Mouse (Mus musculus) intestine, postnatal 0 days (tissue): Measurements from ENCODE around the gene 9930022D16Rik. TPM values are rescaled to one million over a fixed set of nuclear protein-coding genes. Genes with fewer than 3 reads are reported as not detected.

Source experiments
- ATAC-seq: fragments of 200-750 bp; cut with Nextera tagmentation; 2 replicates; pipeline ENCODE4 v1.8.0; 2017; ENCODE audit warnings: mild to moderate bottlenecking, moderate TSS enrichment, moderate library complexity
- H3K27ac ChIP-seq: fragments of 300-500 bp; sonication (generic); 2 replicates; pipeline ENCODE4 v1.5.1; 2014; ENCODE audit warnings: mild to moderate bottlenecking, low read depth, low read length, moderate library complexity
- H3K27me3 ChIP-seq: fragments of 300-500 bp; sonication (generic); replicated peaks from 2 replicates; pipeline ENCODE4 v1.6.1; 2014; ENCODE audit warnings: low read length, mixed read lengths; ENCODE audit not compliant: control insufficient read depth, insufficient read depth
- H3K36me3 ChIP-seq: fragments of 300-500 bp; sonication (generic); 2 replicates; pipeline ENCODE4 v1.6.1; 2014; ENCODE audit warnings: mild to moderate bottlenecking, moderate library complexity; ENCODE audit not compliant: control insufficient read depth, insufficient read depth
- H3K4me1 ChIP-seq: fragments of 300-500 bp; sonication (generic); replicated peaks from 2 replicates; pipeline ENCODE4 v1.6.1; 2014; ENCODE audit warnings: antibody characterized with exemption, low read length, mixed read lengths; ENCODE audit not compliant: control insufficient read depth, insufficient read depth
- H3K4me2 ChIP-seq: fragments of 300-500 bp; sonication (generic); replicated peaks from 2 replicates; pipeline ENCODE4 v1.6.1; 2014; ENCODE audit warnings: low read depth, mild to moderate bottlenecking, moderate library complexity
- H3K4me3 ChIP-seq: fragments of 300-500 bp; sonication (generic); 2 replicates; pipeline ENCODE4 v1.5.1; 2014; ENCODE audit warnings: low read depth, low read length
- H3K9ac ChIP-seq: fragments of 300-500 bp; sonication (generic); 2 replicates; pipeline ENCODE4 v1.6.1; 2014; ENCODE audit warnings: mild to moderate bottlenecking, low read depth, low read length
- H3K9me3 ChIP-seq: fragments of 300-500 bp; sonication (generic); 2 replicates; pipeline ENCODE4 v1.6.1; 2016; ENCODE audit warnings: mixed run types; ENCODE audit not compliant: control insufficient read depth
- CTCF ChIP-seq: sonication (generic); IDR thresholded peaks from 2 replicates; pipeline ENCODE4 v1.5.1; 2016; ENCODE audit warnings: low read depth, mild to moderate bottlenecking, control low read depth, antibody characterized with exemption, moderate library complexity
- WGBS: fragments of 180-500 bp; shearing (Covaris S2); extraction: QIAGEN DNeasy Blood & Tissue Kit; methylation state at CpG from one replicate; pipeline ENCODE4 v1.1.7; 2014; 5-methylcytosine and 5-hydroxymethylcytosine counted together
- microRNA-seq: library from miRNA; unstranded; fragments of <30 nt; microRNA quantifications from one replicate; pipeline ENCODE4, GENCODE M21; 2016
- polyA plus RNA-seq: library from polyadenylated mRNA; unstranded; fragments of >200 nt; fragmentation: Nextera tagmentation; extraction: Ambion mirVana; gene quantifications from 2 replicates; pipeline ENCODE4 v1.2.1, GENCODE M21; 2015

Gene 9930022D16Rik
- polyA plus RNA-seq, 1 experiment from 2014 or later, result 0.08 TPM

DNA sequence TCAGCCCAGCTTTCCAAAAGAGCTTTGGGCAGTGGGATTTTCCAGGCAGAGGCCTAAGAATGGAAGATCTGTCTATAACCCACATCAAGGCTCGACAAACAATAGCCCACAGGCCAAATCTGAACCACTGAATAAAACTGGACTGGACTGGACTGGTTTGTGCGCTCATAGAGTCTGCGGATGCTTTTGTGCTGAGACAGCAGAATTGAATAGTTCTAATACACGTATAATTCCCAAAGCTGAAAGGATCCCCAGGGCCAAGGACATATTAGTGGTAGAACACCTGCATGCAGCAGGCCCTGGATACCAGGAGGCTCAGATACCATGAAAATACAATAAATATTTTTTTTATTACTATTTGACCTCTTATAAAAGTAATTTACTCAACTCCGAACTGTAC is 42.5 kb downstream of the 9930022D16Rik start:
- Histone ChIP-seq H3K9me3 (no peaks in the 10 kb centered on the region), H3K36me3 (peaks cover 44% of the 10 kb centered on the region), H3K4me3 (no peak overlapping the region), H3K4me2 (no peak overlapping the region), H3K9ac (no peak overlapping the region), H3K27me3 (no peaks in the 10 kb centered on the region), H3K27ac (no peak overlapping the region), H3K4me1 (no peaks in the 10 kb centered on the region)
- WGBS, result 92% methylated on average over 5 of the region's 5 CpGs
- no peak for TF ChIP-seq CTCF
- no peak for ATAC-seq

DNA sequence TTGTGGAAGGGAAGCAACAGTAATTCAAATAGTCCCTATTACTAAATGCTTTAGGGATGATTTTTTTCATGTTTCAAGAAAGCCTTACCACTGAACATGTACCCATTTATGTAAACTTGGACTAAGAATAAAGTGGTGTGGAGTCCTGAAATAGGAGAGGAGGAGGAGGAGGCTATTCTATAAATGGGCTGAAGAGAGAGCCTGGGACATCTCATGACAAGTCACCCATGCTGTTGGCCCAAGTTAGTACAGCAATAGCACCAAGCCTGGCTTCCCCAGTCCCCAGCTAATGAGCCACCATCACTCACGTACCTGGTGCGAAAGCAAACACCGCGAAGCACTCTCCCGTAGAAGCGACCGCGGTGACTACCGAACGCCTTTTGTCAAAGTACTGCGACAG is 44.4 kb downstream of the 9930022D16Rik start:
- TF ChIP-seq CTCF, result no peak
- Histone ChIP-seq H3K9me3 (no peaks in the 10 kb centered on the region), H3K4me3 (no peak overlapping the region), H3K27me3 (no peaks in the 10 kb centered on the region), H3K27ac (no peak overlapping the region), H3K9ac (no peak overlapping the region), H3K4me2 (no peak overlapping the region), H3K36me3 (peaks cover 45% of the 10 kb centered on the region), H3K4me1 (no peaks in the 10 kb centered on the region)
- no peak for ATAC-seq
- 93% methylated on average over 11 of the region's 11 CpGs for WGBS

DNA sequence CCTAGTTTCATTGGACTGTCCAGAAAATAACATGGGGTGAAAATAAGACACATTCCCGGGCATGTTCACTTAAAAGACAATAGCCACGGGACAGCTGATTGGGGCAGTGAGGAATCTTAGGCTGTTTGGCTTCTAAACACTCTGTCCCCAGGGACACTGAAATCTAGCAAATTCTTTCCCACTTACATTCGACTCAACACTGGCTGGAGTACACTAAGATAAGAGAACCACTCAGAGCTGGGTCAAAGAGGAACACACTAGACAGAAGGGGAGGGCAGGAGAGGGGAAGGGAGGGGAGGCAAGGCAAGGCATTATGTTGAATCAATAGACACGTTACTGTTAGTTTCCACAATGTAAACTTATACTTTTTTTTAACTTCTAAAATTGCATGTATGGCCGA is 46.9 kb downstream of the 9930022D16Rik start:
- Histone ChIP-seq H3K9me3 (no peaks in the 10 kb centered on the region), H3K9ac (no peak overlapping the region), H3K4me3 (no peak overlapping the region), H3K4me2 (no peak overlapping the region), H3K27me3 (no peaks in the 10 kb centered on the region), H3K4me1 (no peaks in the 10 kb centered on the region), H3K36me3 (peaks cover 38% of the 10 kb centered on the region), H3K27ac (no peak overlapping the region)
- no peak for TF ChIP-seq CTCF
- ATAC-seq, result no peak
- 59% methylated on average over 5 of the region's 5 CpGs for WGBS

DNA sequence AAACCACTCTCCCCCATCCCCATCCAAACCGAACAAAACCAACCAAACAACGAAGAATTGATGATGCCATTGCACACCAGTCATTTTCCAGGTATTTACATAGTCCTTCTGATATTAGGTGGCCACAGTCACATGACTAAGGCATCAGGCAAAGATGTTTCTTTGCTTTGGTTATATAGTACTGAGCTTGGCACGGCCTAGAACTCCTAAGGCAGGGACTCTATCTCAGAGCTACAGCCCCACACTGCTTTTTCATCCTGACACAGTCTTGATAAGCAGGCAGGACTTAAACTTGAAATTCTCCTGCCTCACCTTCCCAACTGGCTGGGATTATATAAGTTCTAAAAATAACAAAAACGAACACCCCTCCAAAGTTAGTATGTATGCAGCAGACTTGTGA is 51.4 kb downstream of the 9930022D16Rik start:
- 89% methylated on average over 4 of the region's 4 CpGs for WGBS
- no peak overlapping the region for H3K4me2 ChIP-seq
- no peaks in the 10 kb centered on the region for H3K27me3 ChIP-seq
- no peak overlapping the region for H3K4me3 ChIP-seq
- no peak overlapping the region for H3K9ac ChIP-seq
- H3K27ac ChIP-seq, result no peak overlapping the region
- TF ChIP-seq CTCF, result no peak
- ATAC-seq, result no peak
- H3K36me3 ChIP-seq, result peaks cover 28% of the 10 kb centered on the region
- no peaks in the 10 kb centered on the region for H3K4me1 ChIP-seq
- no peaks in the 10 kb centered on the region for H3K9me3 ChIP-seq

DNA sequence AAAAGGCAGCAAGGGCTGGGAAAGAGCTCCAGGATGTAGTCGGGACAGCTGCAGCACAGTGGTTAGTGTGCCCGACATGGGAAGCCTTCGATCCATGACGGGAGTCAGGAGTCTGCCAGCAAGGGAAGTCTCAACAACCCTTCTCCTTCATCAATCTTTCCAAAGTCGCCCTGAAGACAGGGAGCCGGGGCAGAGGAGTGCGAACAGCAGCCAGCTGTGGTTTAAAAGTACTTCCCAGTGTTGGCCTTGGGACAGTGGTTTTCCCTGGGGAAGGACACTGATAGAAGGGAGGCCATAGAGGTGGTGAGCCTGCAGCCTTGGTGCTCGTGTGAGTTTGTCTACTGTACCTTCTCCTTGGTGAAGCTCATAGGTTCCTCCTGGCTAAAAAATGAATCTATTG is 53.3 kb downstream of the 9930022D16Rik start:
- Histone ChIP-seq H3K9me3 (no peaks in the 10 kb centered on the region), H3K9ac (no peak overlapping the region), H3K27me3 (no peaks in the 10 kb centered on the region), H3K4me3 (no peak overlapping the region), H3K4me1 (no peaks in the 10 kb centered on the region), H3K4me2 (no peak overlapping the region), H3K27ac (no peak overlapping the region), H3K36me3 (peaks cover 21% of the 10 kb centered on the region; the same call in 1 of the 2 replicates)
- 69% methylated on average over 8 of the region's 8 CpGs for WGBS
- ATAC-seq, result no peak
- TF ChIP-seq CTCF, result no peak

DNA sequence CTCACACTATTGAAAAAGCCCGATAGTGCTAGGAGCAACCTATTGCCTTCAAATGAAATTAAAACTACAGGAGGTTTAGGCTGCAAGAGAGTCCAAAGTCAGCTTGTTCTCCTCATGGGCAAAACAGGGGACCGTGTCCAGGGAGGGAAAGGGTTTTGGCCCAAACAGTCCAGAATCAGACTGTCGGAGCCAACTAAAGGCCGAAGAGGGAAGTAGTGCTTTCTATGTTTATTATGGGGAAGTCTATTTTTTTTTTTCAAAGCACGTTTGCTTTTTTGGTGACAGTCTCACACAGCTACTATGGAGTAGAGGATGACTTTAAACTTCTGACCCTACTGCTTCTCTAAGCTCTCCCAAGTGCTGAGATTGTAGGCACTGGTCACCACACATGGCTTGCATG is 54.4 kb downstream of the 9930022D16Rik start:
- H3K9me3 ChIP-seq, result no peaks in the 10 kb centered on the region
- no peak overlapping the region for H3K4me2 ChIP-seq
- no peaks in the 10 kb centered on the region for H3K27me3 ChIP-seq
- H3K27ac ChIP-seq, result no peak overlapping the region
- H3K9ac ChIP-seq, result no peak overlapping the region
- peaks cover 12% of the 10 kb centered on the region; the same call in 1 of the 2 replicates for H3K36me3 ChIP-seq
- H3K4me3 ChIP-seq, result no peak overlapping the region
- 61% methylated on average over 5 of the region's 5 CpGs for WGBS
- H3K4me1 ChIP-seq, result no peaks in the 10 kb centered on the region
- TF ChIP-seq CTCF, result no peak
- no peak for ATAC-seq

Small RNA genes lying within 50 kb of the gene (microRNA-seq; reads per million reads assigned to microRNA genes)
- gene Gm25540, result not detected

Other genes with a start within 250 kb of the 9930022D16Rik start
- gene Rgs9, start 115.8 kb upstream of the 9930022D16Rik start, polyA plus RNA-seq, result 2.6 and 2.8 TPM in 2 replicates
- 81.7 and 86.9 TPM in 2 replicates for gene Gna13, start 51.1 kb upstream of the 9930022D16Rik start, polyA plus RNA-seq
- 22.7 and 23.8 TPM in 2 replicates for gene Amz2, start 12.0 kb downstream of the 9930022D16Rik start, polyA plus RNA-seq
- gene Arsg, start 59.5 kb downstream of the 9930022D16Rik start, polyA plus RNA-seq, result 50.9 and 54.4 TPM in 2 replicates
- 129 and 143 TPM in 2 replicates for gene Slc16a6, start 59.7 kb downstream of the 9930022D16Rik start, polyA plus RNA-seq
- gene Wipi1, start 198.1 kb downstream of the 9930022D16Rik start, polyA plus RNA-seq, result 28.2 and 30.4 TPM in 2 replicates
- gene Prkar1a, start 235.5 kb downstream of the 9930022D16Rik start, polyA plus RNA-seq, result 180 and 188 TPM in 2 replicates